Mouse (Mus musculus) adrenal gland, adult 8-10 months (tissue): ENCODE results near the gene Stmnd1. TPM values are rescaled to one million over a fixed set of nuclear protein-coding genes. Genes with fewer than 3 reads are reported as not detected.
A peak's percentile ranks its signal among the peaks of the same experiment; 100 is the strongest.
"Not testable (repeated sequence)": the region's sequence is repeated elsewhere in the genome, so short reads cannot be mapped to it uniquely, and the experiment has no call there.

Experiments
- DNase-seq: peaks from one replicate; pipeline ENCODE4 v3.0.0; 2022
- total RNA-seq, 4 experiments: library from RNA; stranded (reverse); gene quantifications; 2 replicates each; pipeline ENCODE4 v1.2.4; 2022

Stmnd1 gene
- total RNA-seq, 4 experiments from 2014 or later: 0.25 TPM; not detected in 3

DNA sequence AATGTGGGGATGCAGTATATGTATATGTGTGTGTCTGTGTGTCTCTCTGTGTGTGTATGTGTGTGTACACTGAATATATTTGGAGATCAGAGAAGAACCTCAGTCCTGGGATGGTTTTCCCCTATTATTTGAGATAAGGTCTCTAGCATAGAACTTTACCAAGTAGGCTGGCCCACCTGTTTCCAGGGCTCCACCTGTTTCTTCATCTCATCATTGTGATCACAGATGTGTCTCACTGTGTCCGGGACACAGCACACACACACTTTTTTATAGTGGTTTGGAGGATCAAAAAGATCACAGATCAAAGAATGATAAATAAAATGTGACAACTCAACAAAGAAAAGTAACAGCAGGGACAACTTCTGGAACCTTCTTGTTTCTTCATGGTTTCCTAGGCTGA, 17.0 kb downstream of the Stmnd1 start:
- no peak for DNase-seq

DNA sequence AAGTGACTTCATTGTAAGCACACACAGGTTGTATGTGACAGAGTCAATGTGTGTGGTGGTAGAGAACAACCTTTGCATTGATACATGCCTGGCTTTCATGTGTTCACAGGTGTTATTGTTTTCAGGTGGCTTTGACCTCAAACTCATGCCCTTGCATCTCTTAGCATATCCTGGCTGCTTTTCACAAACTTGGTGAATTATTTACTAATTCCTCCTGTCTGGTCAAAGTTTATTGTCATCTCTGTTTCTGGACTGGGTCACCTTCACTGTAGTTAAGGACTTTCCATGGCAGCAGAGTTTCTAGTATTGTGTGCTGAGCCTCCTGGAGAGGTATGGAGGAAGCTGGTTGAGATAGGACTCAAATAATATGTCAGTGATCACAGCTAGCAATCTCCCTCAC, 20.8 kb downstream of the Stmnd1 start:
- no peak for DNase-seq

DNA sequence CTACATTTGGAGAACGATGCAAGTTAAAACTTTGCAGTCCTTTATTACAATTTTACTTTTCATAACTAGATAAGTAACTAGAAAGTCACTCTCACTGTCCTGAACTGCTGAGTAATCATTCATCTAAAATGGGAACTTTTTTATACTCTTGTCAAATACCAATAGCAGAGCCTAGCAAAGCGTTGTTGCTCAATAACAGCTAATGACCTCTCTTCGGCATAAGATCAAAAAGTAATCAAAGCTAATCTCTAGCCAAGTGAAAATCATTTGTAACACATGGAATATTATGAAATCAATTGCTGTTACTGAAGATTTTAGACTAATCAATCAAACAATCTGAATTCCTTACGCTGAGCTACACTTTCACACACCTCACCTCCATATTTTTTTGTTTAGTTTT, 24.2 kb downstream of the Stmnd1 start:
- DNase-seq: no peak

DNA sequence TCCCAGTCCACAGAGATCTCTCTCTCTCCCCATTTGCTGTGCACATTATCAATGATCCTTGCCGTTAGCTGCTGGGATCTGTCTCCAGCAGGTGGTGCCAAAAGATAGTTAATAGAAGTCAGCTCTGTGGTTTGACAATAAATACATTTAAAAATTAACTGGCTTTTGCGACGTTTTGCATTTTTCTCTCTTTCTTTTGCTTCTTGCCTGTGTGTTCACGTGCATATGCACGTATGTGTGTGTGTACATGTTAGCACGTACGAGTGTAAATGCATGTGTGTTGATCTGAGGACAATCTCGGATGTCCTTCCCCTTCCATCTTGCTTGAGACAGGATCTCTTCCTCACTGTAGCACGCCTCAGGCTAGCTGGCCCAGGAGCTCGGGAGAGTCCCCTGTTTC, 37.3 kb downstream of the Stmnd1 start:
- DNase-seq: no peak

DNA sequence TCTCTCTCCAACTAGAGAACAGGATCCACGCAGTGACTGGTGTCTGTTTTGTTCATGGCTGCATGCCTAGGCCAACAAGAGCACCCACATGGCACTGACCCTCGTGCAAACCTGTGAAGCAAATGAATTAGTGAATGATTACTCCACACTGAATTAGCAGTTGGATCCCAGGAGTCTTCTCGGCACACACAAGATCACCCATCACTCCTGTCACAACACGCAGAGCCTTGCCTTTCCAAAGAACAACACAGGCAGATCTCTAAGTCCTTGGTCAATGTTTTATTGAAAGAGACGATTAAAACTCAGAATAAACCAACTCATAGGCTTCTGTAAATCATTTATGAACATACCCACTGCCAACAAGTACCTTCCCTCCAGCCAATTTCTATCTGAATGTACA, 39.7 kb downstream of the Stmnd1 start:
- no peak for DNase-seq

DNA sequence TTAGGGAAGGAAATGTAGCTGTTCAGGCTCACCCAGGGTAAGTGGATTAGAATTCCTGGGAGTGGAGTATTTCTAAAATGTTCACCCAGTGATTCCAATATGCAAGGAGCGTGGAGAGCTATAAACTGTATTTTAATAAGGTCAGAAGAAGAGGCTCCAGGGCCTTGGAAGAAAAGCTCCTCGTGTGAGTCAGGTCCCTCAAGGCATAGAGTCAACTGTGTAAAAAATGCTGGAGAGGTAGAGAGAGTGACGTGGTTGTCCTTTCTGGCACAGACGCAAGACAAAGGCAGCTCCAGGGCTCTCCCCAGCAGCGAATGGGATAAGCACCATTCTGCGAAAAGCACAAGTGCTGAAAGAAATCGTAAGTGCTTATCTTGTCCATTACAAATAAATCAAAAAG, 41.6 kb downstream of the Stmnd1 start:
- no peak for DNase-seq

DNA sequence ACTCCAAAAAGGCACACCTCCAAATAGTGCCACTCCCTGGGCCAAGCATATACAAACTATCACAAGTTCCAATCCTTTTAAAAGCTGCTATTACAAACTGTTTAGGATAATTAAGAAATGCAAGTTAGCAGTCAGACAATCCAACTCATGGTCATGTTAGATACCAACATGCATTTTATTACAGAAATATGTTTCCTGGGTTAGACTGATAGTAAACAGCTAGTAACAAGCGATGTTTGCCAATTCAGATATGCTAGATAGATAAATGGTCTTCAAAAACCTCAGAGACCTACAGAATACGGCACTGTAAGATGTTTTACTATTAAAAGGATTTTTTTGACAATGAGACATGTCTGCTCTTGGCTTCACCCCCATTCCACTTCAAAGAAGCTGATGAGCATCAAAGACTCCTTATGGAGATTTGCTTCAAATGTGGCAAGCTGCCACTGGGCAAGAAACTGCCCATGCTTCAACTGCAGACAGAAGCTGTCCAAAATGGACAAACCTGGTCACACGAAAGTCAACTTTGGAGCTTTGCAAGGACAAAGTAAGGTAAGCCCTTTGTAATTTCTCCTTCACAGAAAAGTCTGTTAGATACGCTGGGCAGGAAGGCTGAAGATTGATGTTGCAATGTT, 52.9 kb downstream of the Stmnd1 start:
- no peak for DNase-seq

DNA sequence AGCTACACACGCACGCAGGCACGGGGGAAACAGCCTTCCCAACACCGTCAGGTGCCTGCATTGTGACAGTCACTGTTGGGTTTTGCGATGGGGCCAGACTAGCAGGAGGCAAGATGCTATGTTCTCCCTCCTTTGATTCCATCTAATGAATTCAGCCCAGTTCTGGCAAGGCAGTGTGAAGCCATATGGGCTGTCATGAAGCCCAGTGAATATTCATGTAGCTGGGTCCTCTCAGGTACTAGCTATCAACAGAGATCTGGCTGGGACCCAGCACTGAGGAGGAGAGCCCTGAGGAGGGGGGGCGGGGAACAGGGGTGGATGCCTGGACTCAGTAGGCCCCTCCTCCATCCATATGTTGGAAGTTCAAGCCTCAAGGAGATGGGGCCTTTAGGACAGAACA, 61.5 kb downstream of the Stmnd1 start:
- DNase-seq: no peak

DNA sequence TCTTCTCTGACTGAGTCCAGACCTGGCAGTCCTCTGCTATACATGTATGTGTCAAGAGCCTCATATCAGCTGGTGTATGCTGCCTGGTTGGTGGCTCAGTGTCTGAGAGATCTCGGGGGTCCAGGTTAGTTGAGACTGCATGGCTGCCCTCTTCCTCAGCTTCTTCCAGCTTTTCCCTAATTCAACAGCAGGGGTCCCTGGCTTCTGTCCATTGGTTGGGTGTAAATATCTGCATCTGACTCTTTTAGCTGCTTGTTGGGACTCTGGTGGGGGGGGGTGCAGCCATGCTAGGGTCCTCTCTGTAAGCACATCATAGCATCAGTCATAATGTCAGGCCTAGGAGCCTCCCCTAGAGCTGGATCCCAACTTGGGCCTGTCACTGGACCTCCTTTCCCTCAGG, 62.8 kb downstream of the Stmnd1 start:
- DNase-seq: not testable (repeated sequence)

DNA sequence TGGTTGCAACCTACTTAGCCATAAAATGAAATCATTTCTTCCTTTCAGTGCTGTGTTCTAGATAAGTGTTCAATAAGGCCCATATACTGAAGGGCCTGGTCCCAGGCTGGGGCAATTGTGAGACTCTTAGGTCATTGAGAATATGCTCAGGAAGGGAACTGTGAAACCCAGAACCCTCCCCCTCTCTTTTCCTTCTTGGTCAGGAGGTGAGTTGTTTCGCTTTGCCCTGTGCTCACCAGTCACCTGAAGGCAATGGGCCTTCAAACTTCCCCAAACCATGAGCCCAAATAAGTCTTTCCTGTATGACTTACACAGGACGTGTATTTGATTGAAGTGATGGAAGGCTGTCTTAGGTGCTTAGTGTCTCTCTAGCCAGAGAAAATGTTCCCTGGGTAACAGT, 64.3 kb downstream of the Stmnd1 start:
- no peak for DNase-seq

DNA sequence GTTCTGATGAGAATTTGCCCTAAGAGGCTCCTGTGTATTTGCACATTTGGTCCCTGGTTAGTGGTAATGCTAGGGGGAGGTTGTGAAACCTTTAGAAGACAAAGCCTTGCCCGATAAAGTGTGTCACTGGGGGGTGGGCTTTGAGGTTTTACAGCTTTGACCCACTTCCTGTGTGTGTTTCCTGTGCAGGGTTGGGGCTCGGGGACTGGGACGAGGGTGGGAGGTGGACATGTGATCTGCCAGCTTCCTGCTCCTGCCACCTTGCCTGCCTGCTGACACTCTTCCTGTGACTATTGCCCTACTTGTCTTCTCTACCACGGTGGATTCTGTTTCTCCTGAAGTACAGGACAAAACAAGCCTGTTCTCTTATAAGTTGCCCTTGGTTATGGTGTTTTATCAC, 66.4 kb downstream of the Stmnd1 start:
- DNase-seq: no peak

DNA sequence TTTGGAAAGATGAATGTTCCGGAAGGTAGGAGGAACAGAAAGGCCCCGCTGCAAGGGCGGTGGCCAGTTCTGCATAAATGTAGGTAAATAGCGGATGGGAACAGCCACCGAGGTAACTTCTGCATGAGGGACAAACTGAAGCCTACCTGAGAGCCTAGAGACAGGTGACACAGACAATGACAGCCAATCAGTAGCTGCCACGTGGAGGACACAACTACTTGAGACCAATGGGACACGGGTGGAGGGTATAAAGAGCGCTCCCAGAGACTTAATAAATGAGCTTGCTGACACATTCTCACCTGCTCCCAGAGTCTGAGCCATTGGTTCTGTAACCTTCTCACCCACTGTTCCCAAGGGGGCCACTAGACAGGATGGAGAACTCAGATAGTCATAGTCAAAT, 67.1 kb downstream of the Stmnd1 start:
- DNase-seq: no peak

DNA sequence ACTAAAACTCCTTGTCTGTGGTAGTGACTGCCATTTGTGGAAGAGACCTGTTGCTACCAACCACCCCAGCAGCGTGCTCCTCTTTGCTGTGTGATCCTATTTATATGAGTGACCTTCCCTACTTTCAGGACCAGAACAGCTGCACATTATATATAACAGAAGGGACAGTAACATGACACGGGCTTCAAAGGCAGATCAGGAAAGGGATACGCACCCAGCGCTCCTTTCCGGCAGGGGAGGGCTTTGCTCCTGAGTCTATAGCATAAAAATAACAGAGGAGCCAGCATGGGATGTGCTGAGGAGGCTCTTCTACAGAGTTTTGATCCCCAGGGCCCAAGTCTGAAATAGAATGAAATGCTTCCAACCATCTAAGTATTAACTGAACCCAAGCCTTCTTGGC, 67.9 kb downstream of the Stmnd1 start:
- DNase-seq: no peak

DNA sequence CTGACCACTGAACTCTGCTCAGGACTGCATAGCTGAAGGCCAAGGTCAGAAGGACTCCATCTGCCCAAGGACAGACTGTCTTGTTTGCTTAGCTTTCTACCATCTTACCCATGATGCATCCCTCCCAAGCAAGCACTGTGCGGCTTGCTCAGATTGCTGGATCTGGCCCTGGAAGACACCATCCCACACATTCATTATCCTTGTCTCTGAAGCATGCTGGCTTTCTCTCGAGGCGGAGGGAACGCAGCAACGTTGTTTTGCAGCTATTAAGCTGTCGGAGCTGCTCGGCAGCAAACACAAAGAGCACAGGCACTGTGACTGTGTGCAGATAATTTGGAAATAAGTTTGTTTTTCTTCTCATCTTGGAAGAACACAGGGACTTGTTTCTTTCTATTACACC, 69.7 kb downstream of the Stmnd1 start:
- DNase-seq: peak; percentile 27

DNA sequence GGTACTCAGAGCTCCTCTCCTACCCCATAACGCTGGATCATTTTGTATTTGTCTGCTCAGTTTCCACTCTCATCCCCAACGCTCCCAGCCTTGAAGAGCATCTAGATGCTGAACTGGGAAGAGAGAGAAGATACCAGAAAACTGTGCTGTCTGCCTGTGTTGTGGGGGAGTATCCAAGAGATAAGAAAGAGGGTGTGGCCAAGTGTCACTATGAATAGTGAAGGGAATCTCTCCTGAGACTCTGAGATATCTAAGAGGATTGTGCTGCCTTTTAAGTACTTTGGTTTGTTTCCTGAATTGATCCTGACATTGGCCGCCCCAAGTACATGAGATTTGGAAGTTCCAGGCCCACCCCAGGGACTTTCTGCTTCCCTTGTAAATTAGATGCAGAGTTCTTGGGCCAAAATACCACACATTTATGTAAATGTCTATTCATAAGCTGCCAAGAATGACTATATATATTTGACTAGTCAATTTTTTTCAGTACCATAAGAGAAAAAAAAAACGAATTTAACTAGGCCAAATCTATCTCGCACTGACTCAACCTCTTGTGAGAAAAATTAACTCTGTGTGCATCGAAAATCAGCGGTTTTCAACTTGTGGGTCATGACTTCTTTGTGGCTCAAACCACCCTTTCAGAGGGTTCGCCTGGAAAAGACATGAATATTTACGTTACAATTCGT, 73.5 kb downstream of the Stmnd1 start:
- DNase-seq: no peak

DNA sequence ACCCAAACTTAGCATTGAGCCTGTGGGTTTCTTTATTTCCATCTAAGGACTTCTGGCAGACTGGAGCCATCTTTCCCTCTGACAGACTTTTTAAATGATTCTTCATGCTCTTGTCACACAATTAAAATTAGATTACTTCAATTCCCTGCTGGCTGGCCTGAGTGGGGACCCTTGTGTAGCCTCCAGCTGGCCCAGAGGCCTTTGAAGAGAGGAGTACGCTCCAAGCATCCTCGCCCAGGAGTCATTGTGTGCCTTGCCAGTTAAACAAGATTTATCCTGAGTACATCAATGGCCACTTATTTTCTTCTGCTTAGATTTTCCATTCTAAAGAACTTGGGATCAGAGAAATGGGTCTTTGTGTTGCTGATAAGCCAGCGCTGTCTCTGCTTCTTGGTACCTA, 76.1 kb downstream of the Stmnd1 start:
- no peak for DNase-seq

Other genes starting within 250 kb of the Stmnd1 start
- gene Rbm24, start 144.7 kb downstream of the Stmnd1 start, total RNA-seq: 10 to 100 TPM in 2 of 4 experiments, 1 to 10 TPM in 2; 6.7 to 10.8 (median 9.0) TPM
- 1 to 10 TPM; 3.9 to 6.2 (median 4.7) TPM for gene Cap2, start 228.1 kb downstream of the Stmnd1 start, total RNA-seq